Mouse (Mus musculus): ENCODE results near the gene Pappa2. TPM values are rescaled to one million over a fixed set of nuclear protein-coding genes. Genes with fewer than 3 reads are reported as not detected.

The Pappa2 gene
- polyA plus RNA-seq, 1 experiment = 0.25 TPM

- Histone ChIP-seq H3K4me3 (ENCODE audit: insufficient read depth, low read length) (no peak overlapping the region), H3K4me1 (ENCODE audit: control insufficient read depth, insufficient read depth, low read length) (no peaks in the 10 kb centered on the region), H3K27ac (ENCODE audit: insufficient read depth, low read length) (no peak overlapping the region)
- TF ChIP-seq POLR2A (IDR thresholded peaks at IDR 0.05; ENCODE audit: extremely low read depth, insufficient read depth, low read length) (no peak), CTCF (IDR thresholded peaks at IDR 0.05; ENCODE audit: extremely low read depth, insufficient read depth, low read length) (no peak)
Observed at GRCm38 (mm10) chr1:158819676-158820075, 160.6 kb downstream of the Pappa2 start.

GRCm38 (mm10) chr1:158816479-158816878 is 163.8 kb downstream of the Pappa2 start:
- no peak overlapping the region for H3K27ac ChIP-seq (ENCODE audit: insufficient read depth, low read length)
- H3K4me1 ChIP-seq (ENCODE audit: control insufficient read depth, insufficient read depth, low read length) = no peaks in the 10 kb centered on the region
- H3K4me3 ChIP-seq (ENCODE audit: insufficient read depth, low read length) = no peak overlapping the region
- TF ChIP-seq POLR2A (IDR thresholded peaks at IDR 0.05; ENCODE audit: extremely low read depth, insufficient read depth, low read length) = no peak

- Histone ChIP-seq H3K4me1 (ENCODE audit: control insufficient read depth, insufficient read depth, low read length) (no peaks in the 10 kb centered on the region), H3K27ac (ENCODE audit: insufficient read depth, low read length) (no peak overlapping the region), H3K4me3 (ENCODE audit: insufficient read depth, low read length) (no peak overlapping the region)
- TF ChIP-seq CTCF (IDR thresholded peaks at IDR 0.05; ENCODE audit: extremely low read depth, insufficient read depth, low read length) (no peak), POLR2A (IDR thresholded peaks at IDR 0.05; ENCODE audit: extremely low read depth, insufficient read depth, low read length) (no peak)
Observed at GRCm38 (mm10) chr1:158811887-158812286, 168.4 kb downstream of the Pappa2 start.

GRCm38 (mm10) chr1:158775486-158775885 is 204.8 kb downstream of the Pappa2 start:
- no peaks in the 10 kb centered on the region for H3K4me1 ChIP-seq (ENCODE audit: control insufficient read depth, insufficient read depth, low read length)
- no peak for TF ChIP-seq POLR2A (IDR thresholded peaks at IDR 0.05; ENCODE audit: extremely low read depth, insufficient read depth, low read length)
- no peak for TF ChIP-seq CTCF (IDR thresholded peaks at IDR 0.05; ENCODE audit: extremely low read depth, insufficient read depth, low read length)
- no peak overlapping the region for H3K27ac ChIP-seq (ENCODE audit: insufficient read depth, low read length)
- H3K4me3 ChIP-seq (ENCODE audit: insufficient read depth, low read length) = no peak overlapping the region

- TF ChIP-seq CTCF (IDR thresholded peaks at IDR 0.05; ENCODE audit: extremely low read depth, insufficient read depth, low read length) = no peak
- TF ChIP-seq POLR2A (IDR thresholded peaks at IDR 0.05; ENCODE audit: extremely low read depth, insufficient read depth, low read length) = no peak
- no peaks in the 10 kb centered on the region for H3K4me1 ChIP-seq (ENCODE audit: control insufficient read depth, insufficient read depth, low read length)
- H3K4me3 ChIP-seq (ENCODE audit: insufficient read depth, low read length) = no peak overlapping the region
- H3K27ac ChIP-seq (ENCODE audit: insufficient read depth, low read length) = no peak overlapping the region
Observed at GRCm38 (mm10) chr1:158773102-158773501, 207.2 kb downstream of the Pappa2 start.

- H3K4me1 ChIP-seq (ENCODE audit: control insufficient read depth, insufficient read depth, low read length) = no peaks in the 10 kb centered on the region
- H3K27ac ChIP-seq (ENCODE audit: insufficient read depth, low read length) = no peak overlapping the region
- TF ChIP-seq CTCF (IDR thresholded peaks at IDR 0.05; ENCODE audit: extremely low read depth, insufficient read depth, low read length) (no peak), POLR2A (IDR thresholded peaks at IDR 0.05; ENCODE audit: extremely low read depth, insufficient read depth, low read length) (no peak)
- H3K4me3 ChIP-seq (ENCODE audit: insufficient read depth, low read length) = no peak overlapping the region
Observed at GRCm38 (mm10) chr1:158770756-158771155, 209.5 kb downstream of the Pappa2 start.

- no peak overlapping the region for H3K4me3 ChIP-seq (ENCODE audit: insufficient read depth, low read length)
- no peak overlapping the region for H3K27ac ChIP-seq (ENCODE audit: insufficient read depth, low read length)
- TF ChIP-seq POLR2A (IDR thresholded peaks at IDR 0.05; ENCODE audit: extremely low read depth, insufficient read depth, low read length) (no peak), CTCF (IDR thresholded peaks at IDR 0.05; ENCODE audit: extremely low read depth, insufficient read depth, low read length) (no peak)
- H3K4me1 ChIP-seq (ENCODE audit: control insufficient read depth, insufficient read depth, low read length) = no peaks in the 10 kb centered on the region
Observed at GRCm38 (mm10) chr1:158770036-158770655, 210.1 kb downstream of the Pappa2 start.

- no peak overlapping the region for H3K4me3 ChIP-seq (ENCODE audit: insufficient read depth, low read length)
- H3K4me1 ChIP-seq (ENCODE audit: control insufficient read depth, insufficient read depth, low read length) = no peaks in the 10 kb centered on the region
- H3K27ac ChIP-seq (ENCODE audit: insufficient read depth, low read length) = no peak overlapping the region
- TF ChIP-seq CTCF (IDR thresholded peaks at IDR 0.05; ENCODE audit: extremely low read depth, insufficient read depth, low read length) (no peak), POLR2A (IDR thresholded peaks at IDR 0.05; ENCODE audit: extremely low read depth, insufficient read depth, low read length) (no peak)
Observed at GRCm38 (mm10) chr1:158765842-158766241, 214.4 kb downstream of the Pappa2 start.

GRCm38 (mm10) chr1:158764727-158765126 is 215.6 kb downstream of the Pappa2 start:
- Histone ChIP-seq H3K27ac (ENCODE audit: insufficient read depth, low read length) (no peak overlapping the region), H3K4me1 (ENCODE audit: control insufficient read depth, insufficient read depth, low read length) (no peaks in the 10 kb centered on the region), H3K4me3 (ENCODE audit: insufficient read depth, low read length) (no peak overlapping the region)
- no peak for TF ChIP-seq CTCF (IDR thresholded peaks at IDR 0.05; ENCODE audit: extremely low read depth, insufficient read depth, low read length)
- TF ChIP-seq POLR2A (IDR thresholded peaks at IDR 0.05; ENCODE audit: extremely low read depth, insufficient read depth, low read length) = no peak

- H3K4me3 ChIP-seq (ENCODE audit: insufficient read depth, low read length) = no peak overlapping the region
- no peak overlapping the region for H3K27ac ChIP-seq (ENCODE audit: insufficient read depth, low read length)
- TF ChIP-seq CTCF (IDR thresholded peaks at IDR 0.05; ENCODE audit: extremely low read depth, insufficient read depth, low read length) (no peak), POLR2A (IDR thresholded peaks at IDR 0.05; ENCODE audit: extremely low read depth, insufficient read depth, low read length) (no peak)
- no peaks in the 10 kb centered on the region for H3K4me1 ChIP-seq (ENCODE audit: control insufficient read depth, insufficient read depth, low read length)
Observed at GRCm38 (mm10) chr1:158764211-158764610, 216.1 kb downstream of the Pappa2 start.

All from cortical plate, adult 2 months (tissue).